Mouse (Mus musculus): ENCODE measurements around the gene Clec4a1. TPM values are rescaled to one million over a fixed set of nuclear protein-coding genes. Genes with fewer than 3 reads are reported as not detected.

The Clec4a1 gene
- total RNA-seq, 2 experiments from 2014 or later = 0.61 to 1.5 TPM

GRCm38 (mm10) chr6:122934845-122935244, 13.2 kb downstream of the Clec4a1 start:
- intact Hi-C loops (cut with DNase I) = no loop called here
- DNase-seq = no peak
- no peak overlapping the region for H3K4me3 ChIP-seq
- no peak overlapping the region for H3K27ac ChIP-seq
- TF ChIP-seq CTCF (IDR thresholded peaks at IDR 0.05) = no peak

DNA sequence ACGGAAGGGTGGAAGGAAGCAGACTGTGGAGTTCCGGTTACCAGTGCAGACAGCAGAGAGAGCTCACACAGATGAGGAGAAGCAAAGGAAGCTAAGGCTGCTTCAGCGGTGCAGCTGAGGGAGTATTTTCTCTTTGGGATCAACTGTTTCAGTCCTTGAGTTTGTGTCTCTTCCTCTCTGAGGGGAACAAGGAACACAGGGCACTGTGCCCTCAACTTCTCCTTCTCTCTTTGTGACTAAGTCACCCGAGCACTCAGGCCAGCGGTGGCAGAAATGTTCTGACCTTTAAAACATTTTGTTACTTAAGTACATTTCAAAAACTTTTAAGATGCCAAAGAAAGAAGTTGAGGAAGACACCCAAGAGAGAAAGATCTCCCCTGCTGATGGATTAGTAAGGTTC, 18.0 kb downstream of the Clec4a1 start:
- intact Hi-C loops (cut with DNase I) = no loop called here
- TF ChIP-seq CTCF (IDR thresholded peaks at IDR 0.05) = no peak
- no peak for DNase-seq
- Histone ChIP-seq H3K27ac (no peak overlapping the region), H3K4me3 (no peak overlapping the region)

DNA sequence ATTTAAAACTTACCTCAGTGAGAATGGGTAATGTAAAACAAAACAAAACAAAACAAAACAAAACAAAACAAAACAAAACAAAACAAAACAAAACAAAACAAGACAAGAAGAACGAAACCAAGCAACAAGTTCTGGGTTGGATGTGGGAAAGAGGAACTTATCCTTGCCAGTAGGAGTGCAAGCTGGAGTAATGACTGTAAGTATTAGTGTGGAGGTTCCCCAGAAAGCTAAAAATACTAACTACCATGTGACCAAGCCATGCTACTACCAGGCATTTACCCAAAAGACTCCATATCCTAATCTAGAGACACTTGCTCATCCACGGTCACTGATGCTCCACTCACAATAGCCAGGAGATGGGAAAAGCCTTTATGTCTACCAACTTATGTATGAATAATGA, 25.1 kb downstream of the Clec4a1 start:
- Histone ChIP-seq H3K27ac (no peak overlapping the region), H3K4me3 (no peak overlapping the region)
- intact Hi-C loops (cut with DNase I) = no loop called here
- no peak for DNase-seq
- TF ChIP-seq CTCF (IDR thresholded peaks at IDR 0.05) = no peak

DNA sequence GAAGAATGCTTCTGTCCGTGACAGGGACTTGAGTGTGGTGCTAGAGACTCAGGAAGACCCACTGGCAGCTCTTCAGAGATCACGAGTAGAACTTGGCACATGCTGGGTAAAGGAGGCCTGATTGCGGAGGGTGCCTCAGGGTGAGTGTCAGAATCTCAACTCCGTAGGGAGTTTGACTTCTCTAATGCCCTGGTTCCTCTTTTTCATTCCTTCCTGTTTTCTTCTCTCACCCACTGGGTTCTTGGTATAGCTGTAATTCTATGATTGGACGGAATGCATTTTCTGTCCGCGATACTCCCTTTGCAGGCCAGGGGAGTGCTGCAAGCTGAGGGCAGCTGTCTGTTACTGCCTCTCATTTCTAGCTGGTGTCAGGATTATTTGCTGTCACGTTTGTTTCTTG, 30.8 kb downstream of the Clec4a1 start, which contains the start of gene Clec4a3:
Gene Clec4a3 (plus strand): TSS at position 115 of the 400 bp plus-strand sequence.
- Histone ChIP-seq H3K27ac (peak within 1 kb of the TSS; percentile 48), H3K4me3 (peak within 1 kb of the TSS; percentile 24; the same call in 1 of the 2 replicates)
- no peak for TF ChIP-seq CTCF (IDR thresholded peaks at IDR 0.05)
- intact Hi-C loops (cut with DNase I) = no loop called here
- peak; percentile 24 for DNase-seq

- H3K4me3 ChIP-seq = no peak overlapping the region
- intact Hi-C loops (cut with DNase I) = no loop called here
- DNase-seq = no peak
- no peak overlapping the region for H3K27ac ChIP-seq
- no peak for TF ChIP-seq CTCF (IDR thresholded peaks at IDR 0.05)
Observed at GRCm38 (mm10) chr6:122964562-122964961, 42.9 kb downstream of the Clec4a1 start.

DNA sequence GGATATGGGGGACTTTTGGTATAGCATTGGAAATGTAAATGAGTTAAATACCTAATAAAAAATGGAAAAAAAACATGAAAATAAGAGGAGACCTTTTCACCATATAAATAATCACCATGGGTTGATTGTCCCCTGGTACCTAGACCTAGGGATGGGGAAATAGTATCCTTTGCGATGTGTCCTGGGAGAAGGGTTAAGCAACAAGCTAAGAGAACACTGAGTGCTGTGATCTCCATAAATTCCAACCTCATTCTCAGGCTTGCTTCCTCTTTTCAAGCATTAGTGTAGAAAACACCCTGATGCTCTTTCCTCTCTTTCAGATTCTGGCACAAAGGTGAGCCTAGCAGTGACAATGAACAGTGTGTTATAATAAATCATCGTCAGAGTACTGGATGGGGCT, 47.4 kb downstream of the Clec4a1 start:
- DNase-seq = no peak
- intact Hi-C loops (cut with DNase I) = no loop called here
- no peak overlapping the region for H3K4me3 ChIP-seq
- TF ChIP-seq CTCF (IDR thresholded peaks at IDR 0.05) = no peak
- no peak overlapping the region for H3K27ac ChIP-seq

Other genes with a start within 250 kb of the Clec4a1 start
- not detected for gene Nanog, start 214.4 kb upstream of the Clec4a1 start, total RNA-seq (2021)
- 1 to 10 TPM; 1.7 to 7.6 TPM for gene Slc2a3, start 120.2 kb upstream of the Clec4a1 start, total RNA-seq (2021)
- 10 to 100 TPM; 26.4 to 29.1 TPM for gene Foxj2, start 101.9 kb upstream of the Clec4a1 start, total RNA-seq (2021)
- gene C3ar1, start 65.7 kb upstream of the Clec4a1 start, total RNA-seq (2021) = under 1 TPM; 0.41 to 0.67 TPM
- gene Necap1, start 47.4 kb upstream of the Clec4a1 start, total RNA-seq (2021) = 10 to 100 TPM; 15.2 to 16.2 TPM
- gene Clec4a3, start 30.7 kb downstream of the Clec4a1 start, total RNA-seq (2021) = 1 to 10 TPM in 1 of 2 experiments, under 1 TPM in 1; 0.99 to 1.3 TPM
- not detected for gene Clec4a4, start 68.5 kb downstream of the Clec4a1 start, total RNA-seq (2021)
- gene Clec4b1, start 128.1 kb downstream of the Clec4a1 start, total RNA-seq (2021) = under 1 TPM in 1 of 2 experiments, not detected in 1; 0.53 TPM
- gene Clec4a2, start 184.6 kb downstream of the Clec4a1 start, total RNA-seq (2021) = under 1 TPM; 0.36 to 0.95 TPM